Mouse (Mus musculus) urinary bladder, adult 2 months (tissue): Measurements from ENCODE around the gene Hmg20a. TPM values are rescaled to one million over a fixed set of nuclear protein-coding genes. Genes with fewer than 3 reads are reported as not detected.

Source experiments
- DNase-seq: peaks from one replicate; pipeline ENCODE4 v3.0.0; 2022; ENCODE audit warnings: low spot score
- polyA plus RNA-seq: library from polyadenylated mRNA; depleted of rRNA; stranded (reverse); fragments of >200 nt; gene quantifications from 2 replicates; pipeline ENCODE4 v1.2.3, GENCODE M21; 2012; rRNA removed

The Hmg20a gene
- polyA plus RNA-seq, 1 experiment, result 34.3 TPM

DNA sequence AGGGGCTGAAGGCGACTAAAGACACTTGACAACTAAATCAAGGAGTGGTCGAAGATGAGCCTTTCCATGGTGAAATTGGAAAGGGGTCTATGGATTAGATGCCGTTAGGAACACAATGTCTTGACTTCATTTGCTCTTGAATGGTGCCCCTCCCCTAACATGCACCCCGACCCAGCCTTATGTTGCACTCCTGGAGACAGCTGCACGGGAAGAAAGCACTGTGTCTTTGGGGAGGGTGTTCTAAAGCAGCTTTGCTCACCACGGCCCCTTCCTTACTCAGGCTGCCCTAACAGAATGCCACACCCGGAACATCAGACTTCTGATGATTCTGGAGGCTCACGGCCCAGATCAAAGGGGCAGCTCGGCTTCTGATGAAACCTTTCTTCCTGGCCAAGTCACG lies 103.9 kb downstream of the Hmg20a start:
- DNase-seq, result no peak

DNA sequence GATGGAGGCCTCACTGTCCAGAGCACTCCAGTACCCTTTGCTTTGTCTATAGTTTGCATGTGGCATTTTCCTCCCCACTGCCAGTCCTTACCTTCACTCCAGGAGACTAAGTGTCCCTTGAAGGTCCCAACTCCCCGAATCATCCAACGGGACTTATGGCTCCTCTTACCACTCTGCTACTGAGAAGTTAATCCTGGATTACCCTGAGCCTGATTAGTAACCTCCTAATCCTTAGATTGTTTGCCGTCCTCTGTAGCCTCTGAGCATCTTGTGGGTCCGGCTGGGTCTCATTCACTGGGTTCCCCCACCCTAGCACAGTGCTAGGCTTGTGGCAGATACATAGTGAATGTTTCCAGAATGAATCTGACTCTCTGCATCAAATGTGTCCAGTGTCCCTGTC lies 109.5 kb downstream of the Hmg20a start:
- DNase-seq, result no peak

DNA sequence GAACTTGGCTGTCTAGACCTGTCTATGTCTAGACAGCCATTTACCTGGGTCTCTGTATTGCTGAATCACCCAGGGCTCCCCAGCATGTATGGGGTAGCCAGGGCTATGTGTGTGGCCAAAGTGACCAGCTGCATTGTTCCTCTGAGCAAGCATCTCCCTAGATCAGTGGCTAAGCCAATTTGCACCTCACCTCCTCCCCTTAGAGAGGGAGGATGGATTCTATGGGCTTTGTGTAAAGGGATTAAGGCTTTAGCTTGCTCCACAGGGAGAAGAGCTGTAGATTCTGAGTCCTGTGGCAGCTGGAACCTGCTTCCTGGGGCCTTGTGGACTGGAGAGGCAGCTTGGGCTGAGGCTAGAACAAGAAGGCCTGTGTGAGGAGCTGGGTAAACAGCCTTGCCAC lies 113.6 kb downstream of the Hmg20a start:
- no peak for DNase-seq

GRCm38 (mm10) chr9:56533916-56534315 lies 115.5 kb downstream of the Hmg20a start:
- DNase-seq, result no peak

GRCm38 (mm10) chr9:56534727-56535126 lies 116.3 kb downstream of the Hmg20a start:
- DNase-seq, result no peak

DNA sequence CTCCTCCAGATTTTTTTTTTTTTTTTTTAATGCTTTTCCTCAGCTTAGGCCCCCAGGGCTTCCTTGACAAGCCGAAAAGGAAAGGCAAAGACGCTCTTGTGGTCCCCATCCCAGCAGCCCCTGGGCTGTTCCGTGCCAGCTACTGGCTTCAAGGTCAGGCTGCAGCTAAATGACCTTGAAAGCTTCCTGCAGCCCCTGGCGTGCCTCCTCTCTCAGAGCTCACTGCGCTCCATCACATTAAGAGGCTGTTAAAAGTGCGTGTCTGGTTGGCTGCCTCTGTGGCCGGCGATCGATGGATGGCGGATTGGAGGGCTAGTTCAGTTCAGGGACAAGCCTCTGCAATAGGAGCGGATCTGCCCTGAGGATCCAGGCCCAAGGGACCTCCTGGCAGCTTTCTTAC lies 117.0 kb downstream of the Hmg20a start:
- no peak for DNase-seq

DNA sequence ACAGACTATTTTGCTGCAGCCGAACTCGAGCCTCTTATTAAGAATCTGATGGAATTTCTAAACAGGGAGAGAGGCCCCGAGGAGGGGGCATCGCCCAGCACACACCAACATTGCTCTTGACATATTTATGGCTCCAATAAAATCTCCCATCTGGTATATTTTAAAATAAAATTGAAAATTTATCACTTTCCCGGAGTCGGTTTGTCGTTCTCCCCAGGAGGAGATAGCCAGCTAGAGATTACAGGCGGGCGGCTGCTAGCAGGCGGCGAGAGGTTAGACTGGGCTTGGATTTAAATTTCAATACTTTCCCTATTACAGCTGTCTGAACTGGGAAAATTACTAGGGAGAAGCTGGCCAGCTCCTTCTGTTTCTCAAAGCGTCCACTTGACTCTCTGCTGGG lies 121.6 kb downstream of the Hmg20a start:
- no peak for DNase-seq

DNA sequence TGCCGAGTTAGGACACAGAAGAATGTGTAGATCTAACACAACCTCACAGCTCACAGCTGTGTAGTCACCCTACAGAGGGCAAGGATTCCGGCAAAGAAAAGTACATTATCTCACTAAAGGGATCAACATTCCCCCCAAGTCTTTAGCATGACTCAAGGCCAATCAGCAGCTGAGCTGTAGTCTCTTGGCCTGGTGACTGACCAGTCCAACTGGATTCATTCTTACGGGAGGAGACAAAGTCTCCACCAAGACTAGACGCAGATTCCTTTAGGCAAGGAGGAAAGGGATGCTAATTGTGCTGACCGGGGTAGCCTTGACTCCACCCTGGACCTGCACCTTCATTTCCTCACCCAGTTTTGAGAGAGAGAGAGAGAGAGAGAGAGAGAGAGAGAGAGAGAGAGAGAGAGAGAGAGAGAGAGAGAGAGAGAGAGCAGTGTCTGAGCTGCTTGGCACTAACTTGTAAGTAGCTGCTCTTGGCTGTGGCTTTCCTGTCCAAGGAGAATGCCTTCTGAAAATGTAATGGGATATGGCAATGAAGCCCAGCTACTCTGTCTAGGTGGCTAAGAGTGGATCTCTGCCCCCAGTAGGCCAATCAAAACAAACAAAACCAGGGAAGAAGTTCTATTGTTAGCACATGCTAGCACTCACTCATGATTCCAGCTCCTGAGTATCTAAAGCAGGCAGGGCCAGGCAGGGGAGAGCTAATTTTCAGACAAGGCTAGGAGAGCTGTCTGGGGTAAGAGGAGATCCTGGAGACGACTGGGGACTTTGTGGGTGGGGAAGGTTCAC lies 126.5 kb downstream of the Hmg20a start:
- no peak for DNase-seq

Other genes starting within 250 kb of the Hmg20a start
- 14.5 and 19.5 TPM in 2 replicates for gene Peak1, start 542 bp upstream of the Hmg20a start, polyA plus RNA-seq